Comparison of ENCODE assay signal across 26 mouse cellular contexts in the genomic region with DNA sequence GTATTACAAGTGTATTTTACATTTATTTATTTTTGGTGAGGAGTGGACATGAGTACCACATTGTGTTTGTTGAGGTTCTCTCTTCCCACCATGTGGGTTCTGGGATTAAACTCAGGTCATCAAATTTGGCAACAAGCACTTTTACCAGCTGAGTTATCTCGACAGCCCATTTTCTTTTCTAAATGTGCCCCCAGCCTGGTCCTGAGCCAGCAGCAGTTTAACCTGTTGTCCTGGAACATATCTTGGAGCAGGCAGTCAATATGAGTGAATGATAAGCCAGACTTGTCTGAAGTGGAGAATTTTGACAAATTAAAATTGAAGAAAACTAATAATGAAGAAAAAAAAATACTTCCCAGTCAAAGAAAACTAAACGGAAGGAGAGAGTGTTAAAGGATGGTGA. TPM values are rescaled to one million over a fixed set of nuclear protein-coding genes. Genes with fewer than 3 reads are reported as not detected.
DNase-seq lines count a peak whose midpoint lies in the region; ATAC-seq and TF ChIP-seq lines count a peak whose summit lies in the region.
"Had no signal": no experiment of that assay in that cellular context is flagged by ENCODE, and none has a peak within 500 bp of the region (broad histone marks: within the 10 kb centered on the region; RNA-seq: fewer than 3 reads in every experiment).

No protein-coding gene starts in this region.

- H3K9ac ChIP-seq in liver, postnatal 0 days (replicated peaks), result peak overlapping the region; percentile 67
- no peak overlapping the region for H3K9ac ChIP-seq in liver, embryonic 11.5 days (ENCODE audit: low read depth, low read length)
- H3K9ac ChIP-seq: embryonic facial prominence, embryonic 13.5 days; forebrain, embryonic 12.5 days; forebrain, embryonic 15.5 days; heart, embryonic 13.5 days; hindbrain, embryonic 14.5 days had no signal

- H3K4me1 ChIP-seq in liver, postnatal 0 days (ENCODE audit: insufficient read depth), result peaks cover 8% of the 10 kb centered on the region
- no peaks in the 10 kb centered on the region for H3K4me1 ChIP-seq in liver, embryonic 11.5 days (replicated peaks; ENCODE audit: control insufficient read depth, insufficient read depth, low read length)
- H3K4me1 ChIP-seq: embryonic facial prominence, embryonic 10.5 days; forebrain, embryonic 12.5 days; forebrain, embryonic 15.5 days; heart, embryonic 10.5 days; heart, embryonic 13.5 days had no signal

- 55% methylated on average over 2 of the region's 2 CpGs for WGBS in liver, postnatal 0 days (ENCODE audit: insufficient replicate concordance)
- 64% methylated on average over 2 of the region's 2 CpGs for WGBS in liver, embryonic 11.5 days

- peak overlapping the region; percentile 45 for H3K4me3 ChIP-seq in liver, postnatal 0 days (ENCODE audit: low read depth, low read length)
- H3K4me3 ChIP-seq in liver, embryonic 11.5 days (ENCODE audit: low read depth, low read length), result no peak overlapping the region
- H3K4me3 ChIP-seq: embryonic facial prominence, embryonic 10.5 days; embryonic facial prominence, embryonic 13.5 days; erythroblast, embryonic 14.5 days; forebrain, embryonic 12.5 days; forebrain, embryonic 15.5 days; heart, adult 2 months; heart, embryonic 10.5 days; heart, embryonic 13.5 days had no signal

- TF ChIP-seq CTCF in liver, postnatal 0 days (IDR thresholded peaks at IDR 0.05; ENCODE audit: low read depth), result no peak

- H3K9me3 ChIP-seq in liver, postnatal 0 days (ENCODE audit: low read length), result no peaks in the 10 kb centered on the region
- H3K9me3 ChIP-seq in liver, embryonic 11.5 days (ENCODE audit: control insufficient read depth, low read length), result no peaks in the 10 kb centered on the region
- H3K9me3 ChIP-seq: embryonic facial prominence, embryonic 10.5 days; embryonic facial prominence, embryonic 13.5 days; forebrain, embryonic 12.5 days; forebrain, embryonic 15.5 days; heart, embryonic 10.5 days; heart, embryonic 13.5 days had no signal

- DNase-seq in kidney, adult 11 months, result peak; percentile 42
- DNase-seq in kidney, postnatal 10 days, result no peak
- peak; percentile 79 for DNase-seq in kidney, adult 9 months
- DNase-seq in kidney, postnatal 4 days, result no peak
- DNase-seq in liver, postnatal 0 days, result no peak
- no peak for DNase-seq in liver, embryonic 11.5 days (ENCODE audit: low spot score)
- DNase-seq: adrenal gland, adult 8-10 months; adrenal gland, postnatal 25 days; cerebellum, adult 11-12 months; cerebellum, adult 8-10 months; cerebellum, postnatal 10 days; cerebellum, postnatal 36 days; embryo, embryonic 11 days; gastrocnemius, postnatal 25 days; heart, adult 2 months; heart, postnatal 14 days; heart, postnatal 4 days had no signal

- TF ChIP-seq EP300 in liver, postnatal 0 days (IDR thresholded peaks at IDR 0.05; ENCODE audit: low read depth), result peak; percentile 45

- peak overlapping the region; percentile 64 for H3K4me2 ChIP-seq in liver, postnatal 0 days (ENCODE audit: low read depth, low read length)
- no peak overlapping the region for H3K4me2 ChIP-seq in liver, embryonic 11.5 days
- H3K4me2 ChIP-seq: embryonic facial prominence, embryonic 13.5 days; forebrain, embryonic 12.5 days; forebrain, embryonic 15.5 days; heart, embryonic 13.5 days; hindbrain, embryonic 14.5 days had no signal

- ATAC-seq in liver, postnatal 0 days, result no peak
- ATAC-seq in liver, embryonic 11.5 days (replicated peaks; ENCODE audit: low FRiP score), result no peak
- ATAC-seq: activated CD4-positive, CD25-positive, alpha-beta regulatory T cell, adult 4 months; forebrain, embryonic 15.5 days had no signal

- peak overlapping the region; percentile 90 for H3K27ac ChIP-seq in liver, postnatal 0 days (ENCODE audit: low read depth)
- no peak overlapping the region for H3K27ac ChIP-seq in liver, embryonic 11.5 days (ENCODE audit: low read depth, low read length)
- H3K27ac ChIP-seq: embryonic facial prominence, embryonic 10.5 days; embryonic facial prominence, embryonic 13.5 days; forebrain, embryonic 12.5 days; forebrain, embryonic 15.5 days; heart, adult 2 months; heart, embryonic 10.5 days; heart, embryonic 13.5 days; hindbrain, embryonic 14.5 days had no signal

- H3K36me3 ChIP-seq in liver, postnatal 0 days (replicated peaks; ENCODE audit: insufficient read depth, low read length), result no peaks in the 10 kb centered on the region
- H3K36me3 ChIP-seq in liver, embryonic 11.5 days (ENCODE audit: control insufficient read depth, insufficient read depth, low read length), result no peaks in the 10 kb centered on the region
- H3K36me3 ChIP-seq: embryonic facial prominence, embryonic 10.5 days; embryonic facial prominence, embryonic 13.5 days; forebrain, embryonic 12.5 days; forebrain, embryonic 15.5 days; heart, embryonic 10.5 days; heart, embryonic 13.5 days had no signal

- H3K27me3 ChIP-seq in liver, postnatal 0 days (ENCODE audit: insufficient read depth, low read length), result no peaks in the 10 kb centered on the region
- H3K27me3 ChIP-seq in liver, embryonic 11.5 days (replicated peaks; ENCODE audit: control insufficient read depth, insufficient read depth, low read length), result no peaks in the 10 kb centered on the region
- H3K27me3 ChIP-seq: embryonic facial prominence, embryonic 13.5 days; forebrain, embryonic 12.5 days; forebrain, embryonic 15.5 days; heart, embryonic 13.5 days had no signal

RNA-seq across cellular contexts. Expression of gene Lrfn4, which starts 19.4 kb away (rescaled TPM):
- polyA plus RNA-seq in liver, postnatal 0 days (2015; fragmentation: Nextera tagmentation; extraction: Ambion mirVana), result 0.15 and 0.21 TPM in 2 replicates
- polyA plus RNA-seq in liver, embryonic 11.5 days (2014; fragmentation: Nextera tagmentation; extraction: Ambion mirVana), result 2.2 and 3.3 TPM in 2 replicates

RNA-seq across cellular contexts. Expression of gene Rce1, which starts 29.4 kb away (rescaled TPM):
- 16.6 and 17.3 TPM in 2 replicates for polyA plus RNA-seq in liver, postnatal 0 days (2015; fragmentation: Nextera tagmentation; extraction: Ambion mirVana)
- 52.5 and 52.9 TPM in 2 replicates for polyA plus RNA-seq in liver, embryonic 11.5 days (2014; fragmentation: Nextera tagmentation; extraction: Ambion mirVana)

Comparison
In these comparisons a context has a peak if more than half of its experiments do, and no peak if none do; other contexts are left out.
1. DNase-seq: peak in kidney, adult 11 months (single experiment) and kidney, adult 9 months (single experiment); none in kidney, postnatal 10 days (single experiment), kidney, postnatal 4 days (0 of 2), liver, postnatal 0 days (single experiment) and liver, embryonic 11.5 days (single experiment).